Mouse (Mus musculus): ENCODE data around the gene Gm10961. TPM values are rescaled to one million over a fixed set of nuclear protein-coding genes. Genes with fewer than 3 reads are reported as not detected.
A peak's percentile ranks its signal among the peaks of the same experiment; 100 is the strongest.

Gene Gm10961
- polyA plus RNA-seq, 1 experiment from 2014 or later, result not detected

DNA sequence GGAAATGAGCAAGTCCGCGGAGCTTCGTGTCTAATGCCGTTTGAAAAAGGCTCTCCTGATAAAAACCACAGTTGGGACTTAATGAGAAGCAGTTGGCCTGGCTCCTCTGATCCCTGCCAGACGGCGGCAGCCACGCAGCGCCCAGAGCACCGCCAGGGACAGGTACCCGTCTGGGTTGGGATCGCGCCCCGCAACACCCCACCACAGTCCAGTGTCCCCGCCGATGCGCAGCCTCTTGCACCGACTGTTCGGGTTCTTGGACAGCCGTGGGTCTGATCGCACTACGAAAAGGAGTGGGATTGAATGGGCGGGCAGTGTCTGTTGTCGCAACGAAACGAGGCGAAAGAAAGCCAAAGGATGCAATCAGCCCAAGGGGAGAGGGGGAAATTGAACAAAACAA is 34.6 kb upstream of the Gm10961 start:
- Histone ChIP-seq H3K27me3 (peaks cover 99% of the 10 kb centered on the region), H3K9ac (no peak overlapping the region), H3K4me3 (replicated peaks) (peak overlapping the region; percentile 5; the same call in 1 of the 2 replicates), H3K27ac (no peak overlapping the region), H3K4me1 (peaks cover 22% of the 10 kb centered on the region), H3K36me3 (no peaks in the 10 kb centered on the region), H3K9me3 (replicated peaks) (no peaks in the 10 kb centered on the region), H3K4me2 (0 out of 2 replicates have a peak overlapping the region, but pooled peaks have one; percentile 5)
- WGBS, result under 1% methylated on average over 26 of the region's 26 CpGs
- no peak for ATAC-seq (replicated peaks; ENCODE audit: low FRiP score)

DNA sequence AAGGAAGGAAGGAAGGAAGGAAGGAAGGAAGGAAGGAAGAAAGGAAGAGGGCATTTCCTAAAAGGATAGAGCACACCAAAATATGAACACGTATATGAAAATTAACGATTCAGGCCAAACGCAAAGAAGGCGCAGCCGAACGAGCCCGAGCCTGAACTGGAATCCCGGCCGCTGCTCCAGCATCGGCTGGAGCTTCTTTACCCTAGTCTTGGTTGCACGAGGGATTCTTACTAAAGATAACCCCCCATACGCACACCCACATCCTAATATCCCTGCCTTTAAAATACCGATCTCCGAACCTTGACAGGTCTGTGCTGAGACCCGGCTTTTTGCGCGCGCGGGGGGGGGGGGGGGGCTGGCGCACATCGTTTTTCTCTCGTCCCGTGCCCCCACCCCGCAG is 34.0 kb upstream of the Gm10961 start:
- H3K9ac ChIP-seq, result no peak overlapping the region
- 1% methylated on average over 24 of the region's 24 CpGs for WGBS
- no peak for ATAC-seq (replicated peaks; ENCODE audit: low FRiP score)

DNA sequence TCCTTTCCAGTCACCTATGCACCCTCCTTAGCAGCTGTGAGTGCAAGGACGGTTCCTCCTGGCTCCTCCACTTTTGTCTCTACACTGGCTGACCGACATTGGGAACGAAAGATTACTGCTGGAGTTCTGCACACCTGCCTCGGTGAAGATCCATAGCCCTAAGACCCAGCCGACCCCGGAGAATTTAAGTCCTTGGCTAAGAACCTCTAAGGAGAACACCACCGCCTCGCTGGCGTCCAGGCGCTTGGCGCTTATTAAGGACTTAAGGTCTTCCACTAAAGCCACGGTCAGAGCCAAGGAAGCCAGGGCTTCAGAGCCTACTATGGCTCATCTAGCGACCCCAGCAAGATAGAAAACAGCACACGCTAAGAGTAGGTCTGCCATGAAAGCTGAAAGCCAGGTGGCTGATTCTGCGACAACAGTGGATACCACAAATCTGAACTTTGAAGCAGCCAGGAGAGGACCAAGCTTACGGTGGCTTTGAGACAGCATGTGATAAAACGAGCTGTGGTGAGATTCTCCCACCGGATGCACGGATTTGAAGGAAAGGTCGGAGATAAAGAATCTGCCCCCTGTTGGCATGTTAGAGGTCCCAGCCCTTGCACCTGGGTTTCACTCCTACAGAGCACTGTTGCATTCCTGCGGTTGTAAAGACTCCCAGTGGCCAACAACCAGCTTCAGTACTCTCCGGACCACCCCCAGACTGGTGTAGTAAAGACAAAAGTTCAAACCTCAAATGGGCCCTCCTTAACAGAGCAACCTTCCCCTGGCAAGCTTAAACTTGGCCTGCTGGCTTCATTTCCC is 33.3 kb upstream of the Gm10961 start:
- Histone ChIP-seq H3K4me3 (replicated peaks) (no peak overlapping the region), H3K9me3 (replicated peaks) (no peaks in the 10 kb centered on the region), H3K4me2 (no peak overlapping the region), H3K27ac (no peak overlapping the region), H3K36me3 (no peaks in the 10 kb centered on the region), H3K9ac (no peak overlapping the region), H3K4me1 (peaks cover 22% of the 10 kb centered on the region), H3K27me3 (peaks cover 97% of the 10 kb centered on the region)
- no peak for ATAC-seq (replicated peaks; ENCODE audit: low FRiP score)
- WGBS, result 6% methylated on average over 22 of the region's 22 CpGs

More for the DNA sequence above, 34.0 kb upstream of the Gm10961 start:
- Histone ChIP-seq H3K27ac (no peak overlapping the region), H3K27me3 (peaks cover 97% of the 10 kb centered on the region), H3K4me2 (no peak overlapping the region), H3K36me3 (no peaks in the 10 kb centered on the region), H3K4me1 (peaks cover 22% of the 10 kb centered on the region), H3K9me3 (replicated peaks) (no peaks in the 10 kb centered on the region), H3K4me3 (replicated peaks) (no peak overlapping the region)

DNA sequence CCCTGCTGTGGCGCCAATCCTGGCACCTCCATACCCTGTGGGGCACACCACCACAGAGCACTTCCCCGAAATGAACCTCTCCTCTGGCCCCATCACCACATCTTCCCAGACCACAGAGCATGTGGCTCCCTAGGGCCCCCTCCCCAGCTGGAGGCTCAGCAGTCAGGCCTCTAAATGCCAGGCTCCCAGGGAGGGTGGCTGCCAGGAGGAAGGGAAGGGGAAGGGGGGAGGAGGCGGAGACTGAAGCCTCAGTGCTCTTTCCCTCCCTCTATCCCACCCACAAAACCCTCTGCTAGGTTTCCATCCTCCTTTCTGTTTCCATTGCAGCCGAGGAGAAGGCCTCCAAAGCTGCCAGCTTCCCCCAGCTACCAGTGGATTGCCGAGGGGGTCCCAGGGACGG is 31.0 kb upstream of the Gm10961 start:
- Histone ChIP-seq H3K27me3 (peaks cover 91% of the 10 kb centered on the region), H3K9me3 (replicated peaks) (no peaks in the 10 kb centered on the region), H3K27ac (no peak overlapping the region), H3K4me1 (peaks cover 15% of the 10 kb centered on the region), H3K9ac (no peak overlapping the region), H3K4me3 (replicated peaks) (no peak overlapping the region), H3K36me3 (no peaks in the 10 kb centered on the region), H3K4me2 (no peak overlapping the region)
- ATAC-seq (replicated peaks; ENCODE audit: low FRiP score), result no peak
- 44% methylated on average over 6 of the region's 6 CpGs for WGBS

DNA sequence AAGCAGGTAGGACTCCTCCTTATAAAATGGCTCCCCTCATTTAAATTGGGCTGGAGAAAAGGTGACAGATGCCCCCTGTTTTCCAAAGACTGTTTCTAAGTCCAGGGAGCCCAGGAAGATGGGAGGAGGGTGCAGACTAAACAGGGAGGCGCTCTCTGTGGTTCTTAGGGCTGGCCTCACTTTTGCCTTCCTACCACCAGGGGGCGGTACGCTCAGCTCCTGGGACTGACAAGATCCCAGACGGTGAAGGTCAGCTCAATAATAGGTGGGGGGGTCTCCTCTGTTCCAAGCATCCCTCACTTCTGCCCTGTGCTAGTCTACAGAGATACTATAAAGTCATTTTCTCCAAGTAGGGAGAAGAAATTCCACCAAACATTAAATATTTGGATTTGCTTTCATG is 25.8 kb upstream of the Gm10961 start:
- WGBS, result 14% methylated on average over 4 of the region's 4 CpGs
- ATAC-seq (replicated peaks; ENCODE audit: low FRiP score), result no peak
- no peak overlapping the region for H3K4me2 ChIP-seq
- no peaks in the 10 kb centered on the region for H3K36me3 ChIP-seq
- H3K9me3 ChIP-seq (replicated peaks), result no peaks in the 10 kb centered on the region
- peaks cover 3% of the 10 kb centered on the region; the same call in 1 of the 2 replicates for H3K4me1 ChIP-seq
- no peak overlapping the region for H3K9ac ChIP-seq
- no peak overlapping the region for H3K4me3 ChIP-seq (replicated peaks)
- peaks cover 40% of the 10 kb centered on the region for H3K27me3 ChIP-seq
- no peak overlapping the region for H3K27ac ChIP-seq

DNA sequence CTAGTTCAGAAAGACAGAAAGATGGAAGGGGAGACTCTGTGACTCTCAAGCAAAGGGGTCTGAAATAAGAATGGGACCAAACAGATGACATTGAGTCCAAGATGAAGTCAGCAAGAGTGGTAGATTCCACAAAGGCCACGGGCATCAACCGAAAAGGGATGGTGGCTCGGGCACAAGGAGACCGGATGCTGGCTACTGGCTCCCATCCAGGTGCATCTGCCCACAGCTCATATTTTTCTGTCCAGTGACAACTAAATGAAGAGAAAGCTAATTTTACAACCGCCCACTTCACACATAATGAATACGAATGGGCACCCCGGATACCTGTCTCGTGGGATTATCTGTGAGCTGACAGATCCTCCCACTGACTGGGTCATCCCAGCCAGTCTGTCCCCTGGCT is 23.9 kb upstream of the Gm10961 start:
- H3K4me2 ChIP-seq, result no peak overlapping the region
- no peaks in the 10 kb centered on the region for H3K9me3 ChIP-seq (replicated peaks)
- WGBS, result 79% methylated on average over 8 of the region's 8 CpGs
- no peak overlapping the region for H3K9ac ChIP-seq
- ATAC-seq (replicated peaks; ENCODE audit: low FRiP score), result no peak
- peaks cover 6% of the 10 kb centered on the region for H3K36me3 ChIP-seq
- H3K4me3 ChIP-seq (replicated peaks), result no peak overlapping the region
- H3K27ac ChIP-seq, result no peak overlapping the region
- peaks cover 23% of the 10 kb centered on the region for H3K27me3 ChIP-seq
- peaks cover 13% of the 10 kb centered on the region for H3K4me1 ChIP-seq

DNA sequence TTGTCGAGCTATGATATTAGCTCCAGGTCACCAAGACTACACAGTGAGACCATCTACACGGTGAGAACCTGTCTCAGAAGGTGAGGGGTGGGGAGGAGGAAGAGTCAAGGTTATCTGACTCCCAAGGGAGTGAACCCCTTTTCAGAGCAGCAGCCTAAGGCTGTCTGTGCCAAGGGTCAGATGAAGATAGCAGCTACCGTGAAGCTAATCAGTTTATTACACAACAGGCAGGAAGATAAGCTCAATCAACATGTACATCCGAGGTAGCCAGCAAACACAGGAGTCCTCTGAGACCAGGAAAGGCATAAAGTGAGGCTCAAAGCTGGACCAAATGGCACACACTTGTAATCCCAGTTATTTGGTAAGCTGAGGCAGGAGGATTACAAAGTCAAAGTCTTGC is 22.3 kb upstream of the Gm10961 start:
- Histone ChIP-seq H3K4me1 (peaks cover 15% of the 10 kb centered on the region), H3K9me3 (replicated peaks) (no peaks in the 10 kb centered on the region), H3K36me3 (peaks cover 22% of the 10 kb centered on the region), H3K27ac (no peak overlapping the region), H3K9ac (no peak overlapping the region), H3K4me2 (no peak overlapping the region), H3K4me3 (replicated peaks) (no peak overlapping the region), H3K27me3 (peaks cover 13% of the 10 kb centered on the region)
- ATAC-seq (replicated peaks; ENCODE audit: low FRiP score), result no peak
- whole genome bisulfite sequencing, result 62% methylated on average over 4 of the region's 4 CpGs

DNA sequence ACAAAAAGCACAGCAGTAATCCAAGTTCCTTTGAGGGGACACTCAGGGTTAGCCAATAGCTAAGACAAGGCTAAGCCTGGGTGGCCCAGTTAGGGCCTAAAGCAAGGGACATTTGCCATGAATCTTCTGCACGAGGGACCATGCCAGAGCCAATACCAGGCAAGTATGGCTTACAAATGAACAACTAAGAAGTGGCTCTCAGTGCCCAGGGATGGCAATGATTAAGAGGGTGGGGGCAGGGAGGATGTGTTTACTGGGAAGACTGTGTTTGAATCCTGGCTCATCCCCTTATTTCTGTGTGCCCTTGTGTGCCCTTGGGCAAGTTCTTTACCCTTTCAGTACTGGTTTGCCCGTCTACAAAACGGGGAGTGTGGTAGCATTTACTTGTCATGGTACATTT is 21.7 kb upstream of the Gm10961 start:
- no peak for ATAC-seq (replicated peaks; ENCODE audit: low FRiP score)
- peaks cover 16% of the 10 kb centered on the region for H3K4me1 ChIP-seq
- H3K9me3 ChIP-seq (replicated peaks), result no peaks in the 10 kb centered on the region
- H3K9ac ChIP-seq, result no peak overlapping the region
- H3K36me3 ChIP-seq, result peaks cover 27% of the 10 kb centered on the region
- no peak overlapping the region for H3K4me3 ChIP-seq (replicated peaks)
- 48% methylated on average over 3 of the region's 3 CpGs for WGBS
- no peak overlapping the region for H3K27ac ChIP-seq
- no peak overlapping the region for H3K4me2 ChIP-seq
- peaks cover 7% of the 10 kb centered on the region for H3K27me3 ChIP-seq

DNA sequence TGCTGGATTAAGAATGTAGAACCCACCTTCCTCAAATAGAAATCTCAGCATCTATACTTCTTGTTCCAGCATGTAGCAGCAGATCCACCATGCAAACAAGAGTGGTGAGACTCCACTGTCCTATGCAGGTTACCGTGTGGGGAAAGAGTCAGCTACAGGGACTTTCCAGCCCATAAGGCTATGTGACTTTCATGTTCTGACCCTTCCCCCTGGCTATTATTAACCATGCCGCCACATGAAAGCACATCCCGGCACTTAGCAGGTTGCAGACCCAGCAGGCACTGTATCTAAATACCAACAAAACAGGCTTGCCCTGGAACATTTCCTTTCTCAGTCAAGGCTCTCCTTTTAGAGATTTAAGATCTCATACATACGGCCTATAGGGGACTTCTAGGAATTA is 19.7 kb upstream of the Gm10961 start:
- H3K27me3 ChIP-seq, result no peaks in the 10 kb centered on the region
- ATAC-seq (replicated peaks; ENCODE audit: low FRiP score), result no peak
- no peak overlapping the region for H3K4me2 ChIP-seq
- WGBS, result 51% methylated on average over 4 of the region's 4 CpGs
- H3K36me3 ChIP-seq, result peaks cover 48% of the 10 kb centered on the region
- H3K9me3 ChIP-seq (replicated peaks), result no peaks in the 10 kb centered on the region
- H3K27ac ChIP-seq, result no peak overlapping the region
- H3K4me1 ChIP-seq, result peaks cover 16% of the 10 kb centered on the region
- no peak overlapping the region for H3K9ac ChIP-seq
- H3K4me3 ChIP-seq (replicated peaks), result no peak overlapping the region

DNA sequence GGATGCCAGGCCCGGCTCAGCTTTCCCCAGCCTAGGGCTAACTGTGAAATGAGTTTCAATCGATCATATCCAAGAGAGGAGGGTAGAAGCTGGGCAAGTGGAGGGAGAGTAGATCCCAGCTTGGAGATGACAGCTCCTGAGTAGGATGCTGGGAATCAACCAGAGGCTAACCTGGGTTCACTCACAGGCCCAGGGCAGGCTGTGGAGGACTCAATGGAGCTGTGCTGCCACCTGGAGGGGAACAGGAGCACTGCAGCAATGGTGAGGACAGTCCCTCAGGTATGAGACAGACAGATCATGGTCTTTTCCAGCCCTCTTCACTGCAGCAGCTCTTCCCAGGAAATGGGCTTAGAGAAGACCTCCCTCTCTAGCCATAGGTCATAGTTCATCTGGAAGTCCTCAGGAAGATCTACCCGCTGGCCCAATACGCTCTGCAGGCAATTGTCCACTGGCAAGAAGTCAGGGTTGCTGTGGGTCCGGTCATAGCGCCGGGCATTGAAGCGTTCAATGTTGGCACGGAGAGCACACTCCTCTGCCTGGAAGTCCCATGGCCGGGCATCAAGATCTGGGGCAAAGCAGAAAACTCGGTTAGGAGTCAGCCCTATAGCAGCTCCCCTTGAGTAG is 18.1 kb upstream of the Gm10961 start:
- H3K9ac ChIP-seq, result no peak overlapping the region
- no peaks in the 10 kb centered on the region for H3K9me3 ChIP-seq (replicated peaks)
- H3K27me3 ChIP-seq, result no peaks in the 10 kb centered on the region
- peaks cover 64% of the 10 kb centered on the region for H3K36me3 ChIP-seq
- no peak overlapping the region for H3K4me3 ChIP-seq (replicated peaks)
- H3K27ac ChIP-seq, result no peak overlapping the region
- no peak overlapping the region for H3K4me2 ChIP-seq
- WGBS, result 88% methylated on average over 11 of the region's 11 CpGs
- peaks cover 16% of the 10 kb centered on the region for H3K4me1 ChIP-seq
- peak; percentile 41; the same call in 1 of the 2 replicates for ATAC-seq (replicated peaks; ENCODE audit: low FRiP score)

DNA sequence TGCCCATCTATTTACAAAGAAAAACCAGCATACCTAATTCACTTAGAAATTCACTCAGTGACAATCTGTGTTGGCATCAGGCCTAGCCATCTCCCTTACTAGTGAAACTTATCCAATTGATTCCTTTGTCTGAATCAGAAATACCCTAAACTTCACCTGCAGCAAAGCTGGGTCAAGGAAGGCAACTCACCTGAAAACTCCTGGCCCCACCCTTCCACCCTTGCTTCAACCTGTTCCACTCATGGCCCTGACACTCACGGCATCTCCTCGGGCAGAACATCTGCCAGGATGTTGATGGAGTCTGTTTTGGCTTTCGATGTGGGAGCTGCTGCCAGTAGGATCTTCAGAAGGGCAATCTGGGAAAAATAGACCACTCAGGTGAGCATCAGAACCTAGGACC is 13.3 kb upstream of the Gm10961 start:
- 98% methylated on average over 3 of the region's 3 CpGs for whole genome bisulfite sequencing
- no peak overlapping the region for H3K4me2 ChIP-seq
- H3K4me1 ChIP-seq, result peaks cover 4% of the 10 kb centered on the region; the same call in 1 of the 2 replicates
- no peaks in the 10 kb centered on the region for H3K27me3 ChIP-seq
- no peak overlapping the region for H3K4me3 ChIP-seq (replicated peaks)
- no peak for ATAC-seq (replicated peaks; ENCODE audit: low FRiP score)
- no peaks in the 10 kb centered on the region for H3K9me3 ChIP-seq (replicated peaks)
- H3K27ac ChIP-seq, result no peak overlapping the region
- H3K36me3 ChIP-seq, result peaks cover 97% of the 10 kb centered on the region
- H3K9ac ChIP-seq, result no peak overlapping the region

DNA sequence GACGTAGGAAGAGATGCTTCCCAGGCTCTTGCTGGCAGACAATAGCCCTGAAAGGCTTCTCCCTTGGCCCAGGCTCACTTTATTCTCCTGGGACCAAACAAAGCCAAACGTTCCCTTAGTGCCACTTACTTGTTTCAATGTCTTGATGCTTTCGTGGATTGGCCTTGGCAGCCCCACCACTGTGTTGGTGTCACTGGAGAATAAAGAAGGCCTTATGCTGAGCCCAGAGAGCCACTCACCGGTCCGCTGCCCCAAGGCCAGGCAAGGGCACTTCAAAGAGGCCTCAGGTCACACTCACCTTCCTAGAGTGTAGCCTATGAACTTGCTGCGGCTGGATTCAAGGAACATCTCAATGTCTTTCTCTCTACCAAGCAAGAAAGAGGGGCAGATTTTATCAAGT is 11.2 kb upstream of the Gm10961 start:
- Histone ChIP-seq H3K27me3 (no peaks in the 10 kb centered on the region), H3K9me3 (replicated peaks) (no peaks in the 10 kb centered on the region), H3K9ac (no peak overlapping the region), H3K27ac (no peak overlapping the region), H3K4me1 (no peaks in the 10 kb centered on the region), H3K36me3 (peaks cover 97% of the 10 kb centered on the region), H3K4me3 (replicated peaks) (no peak overlapping the region), H3K4me2 (no peak overlapping the region)
- 90% methylated on average over 6 of the region's 6 CpGs for WGBS
- ATAC-seq (replicated peaks; ENCODE audit: low FRiP score), result no peak

Data from kidney, embryonic 15.5 days (tissue).